Mouse (Mus musculus) kidney, postnatal 10 days (tissue): ENCODE data around the gene Nrf1.

Source experiments
- DNase-seq: peaks from one replicate; pipeline ENCODE4 v3.0.0; 2021; ENCODE audit warnings: mixed read lengths

Nrf1 gene

GRCm38 (mm10) chr6:30150471-30150870 is 102.7 kb downstream of the Nrf1 start:
- DNase-seq = no peak

GRCm38 (mm10) chr6:30152163-30152562 is 104.4 kb downstream of the Nrf1 start:
- DNase-seq = no peak

- DNase-seq = peak; percentile 39
These were observed 104.9 kb downstream of the Nrf1 start for GRCm38 (mm10) chr6:30152649-30153048.

DNA sequence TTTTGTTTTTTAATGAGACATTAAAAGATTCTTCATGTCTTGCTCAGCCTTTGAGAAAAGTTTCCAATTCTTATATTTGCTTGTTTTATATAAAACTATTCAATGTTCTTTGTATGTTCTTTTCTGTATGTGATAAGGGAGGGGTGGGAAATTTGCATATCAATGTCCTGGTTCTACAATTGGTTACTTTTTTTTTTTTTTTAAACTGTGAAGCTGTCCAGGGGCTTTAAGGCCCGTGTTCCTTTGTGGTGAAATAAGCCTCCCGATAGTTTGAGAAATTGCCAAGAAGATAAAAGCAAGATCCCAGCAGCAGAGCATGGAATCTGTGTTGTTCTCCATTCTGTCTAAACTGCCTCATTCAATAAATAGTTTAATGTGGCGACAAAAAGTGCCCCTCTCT is 105.3 kb downstream of the Nrf1 start:
- DNase-seq = no peak

DNA sequence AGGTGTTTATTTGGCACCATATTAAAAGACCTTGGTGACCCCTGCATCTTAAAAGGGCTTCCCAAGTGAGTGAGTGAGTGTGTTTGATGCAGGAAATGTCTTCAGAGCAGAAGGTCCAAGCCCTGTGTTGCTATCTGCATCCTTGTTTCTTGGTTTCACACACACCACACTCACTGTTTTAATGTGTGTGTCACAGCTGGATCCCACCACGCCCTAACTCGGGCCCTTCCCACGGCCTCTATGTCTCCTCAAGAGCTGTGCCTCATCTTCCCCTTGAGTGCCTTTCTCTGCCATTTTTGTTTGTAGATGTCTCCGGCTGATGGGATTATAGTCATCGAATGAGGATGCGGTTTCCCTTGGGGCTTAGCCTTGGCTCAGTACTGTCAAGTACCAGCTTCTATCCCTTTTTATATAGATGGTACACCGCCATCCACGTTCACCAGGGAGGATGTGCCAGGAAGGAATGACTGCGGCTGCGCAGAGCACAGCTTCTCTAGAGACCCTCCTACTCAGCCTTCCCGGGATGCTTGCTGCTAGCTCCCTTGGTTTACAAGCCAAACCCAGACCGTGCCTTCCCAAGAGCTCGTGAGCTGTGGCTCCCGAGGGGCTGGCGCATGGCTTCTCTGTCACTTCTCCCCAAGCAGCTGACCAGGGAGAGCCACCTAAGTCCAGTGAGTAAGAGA is 106.1 kb downstream of the Nrf1 start:
- DNase-seq = no peak

- no peak for DNase-seq
These were observed 111.8 kb downstream of the Nrf1 start for GRCm38 (mm10) chr6:30159516-30160045.

- no peak for DNase-seq
These were observed 112.6 kb downstream of the Nrf1 start for GRCm38 (mm10) chr6:30160408-30160807.

- DNase-seq = no peak
These were observed 113.8 kb downstream of the Nrf1 start for GRCm38 (mm10) chr6:30161618-30162017.

GRCm38 (mm10) chr6:30162091-30162490 is 114.3 kb downstream of the Nrf1 start:
- DNase-seq = no peak

- no peak for DNase-seq
These were observed 118.6 kb downstream of the Nrf1 start for GRCm38 (mm10) chr6:30166349-30166748.

GRCm38 (mm10) chr6:30167192-30167591 is 119.4 kb downstream of the Nrf1 start:
- peak; percentile 30 for DNase-seq

GRCm38 (mm10) chr6:30168275-30168674 is 120.5 kb downstream of the Nrf1 start:
- DNase-seq = peak; percentile 39

- DNase-seq = no peak
These were observed 121.4 kb downstream of the Nrf1 start for GRCm38 (mm10) chr6:30169148-30169547.

GRCm38 (mm10) chr6:30171226-30171625 is 123.4 kb downstream of the Nrf1 start:
- no peak for DNase-seq

DNA sequence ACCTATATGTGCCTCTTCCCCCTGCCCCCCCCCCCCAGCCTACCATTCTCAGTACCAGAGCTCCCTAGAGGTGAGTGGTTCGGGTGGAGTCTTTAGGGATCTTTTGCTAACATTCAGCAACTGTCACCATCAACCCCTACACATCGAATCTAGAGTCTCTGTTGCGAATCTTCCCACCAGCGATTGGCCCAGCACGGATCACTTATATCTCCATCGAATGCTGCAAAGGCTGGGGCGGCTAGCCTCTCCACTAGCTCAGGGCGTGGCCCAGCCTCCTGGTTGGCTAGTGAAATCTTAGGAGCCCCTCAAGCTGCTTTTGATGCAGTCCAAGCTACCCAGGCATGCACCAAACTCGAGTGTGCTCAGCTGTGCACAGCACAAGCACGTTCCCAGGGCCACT is 124.2 kb downstream of the Nrf1 start:
- no peak for DNase-seq

GRCm38 (mm10) chr6:30172441-30172819 is 124.6 kb downstream of the Nrf1 start:
- DNase-seq = no peak

DNA sequence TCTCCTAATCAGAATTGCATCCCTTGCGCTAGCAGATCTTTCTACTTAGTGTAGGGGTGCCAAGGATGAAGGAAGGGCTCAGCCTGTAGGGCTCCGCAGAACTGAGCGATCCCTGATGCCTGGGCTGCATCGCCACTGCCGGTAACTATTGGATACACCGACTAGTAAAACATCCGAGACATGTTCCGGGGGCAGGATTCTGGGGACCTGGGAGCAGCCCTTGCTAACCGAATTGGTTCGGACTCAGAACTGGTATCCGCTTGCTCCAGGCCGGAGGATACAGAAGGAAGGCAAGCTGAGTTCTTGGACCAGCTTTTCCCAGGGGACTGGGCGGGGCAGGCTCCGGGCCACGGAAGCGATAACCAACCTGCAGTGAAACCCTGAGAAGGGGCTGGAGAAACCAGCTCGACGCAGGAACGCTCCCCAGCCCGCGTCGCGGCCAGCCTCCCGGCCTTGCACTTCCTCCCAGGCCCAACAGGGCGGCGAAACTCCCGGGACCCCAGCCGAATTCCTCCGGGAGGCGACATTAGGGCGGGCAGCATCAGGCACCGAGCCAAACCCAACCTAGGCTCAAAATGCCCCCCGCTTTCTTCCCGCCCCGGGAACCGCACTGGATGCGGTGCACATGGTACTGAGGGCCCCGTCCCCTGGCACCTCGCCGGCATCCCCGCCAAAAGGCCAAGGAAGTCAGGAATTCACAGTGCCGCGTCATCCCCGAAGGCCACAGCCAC is 125.2 kb downstream of the Nrf1 start:
- peak; percentile 59 for DNase-seq

DNA sequence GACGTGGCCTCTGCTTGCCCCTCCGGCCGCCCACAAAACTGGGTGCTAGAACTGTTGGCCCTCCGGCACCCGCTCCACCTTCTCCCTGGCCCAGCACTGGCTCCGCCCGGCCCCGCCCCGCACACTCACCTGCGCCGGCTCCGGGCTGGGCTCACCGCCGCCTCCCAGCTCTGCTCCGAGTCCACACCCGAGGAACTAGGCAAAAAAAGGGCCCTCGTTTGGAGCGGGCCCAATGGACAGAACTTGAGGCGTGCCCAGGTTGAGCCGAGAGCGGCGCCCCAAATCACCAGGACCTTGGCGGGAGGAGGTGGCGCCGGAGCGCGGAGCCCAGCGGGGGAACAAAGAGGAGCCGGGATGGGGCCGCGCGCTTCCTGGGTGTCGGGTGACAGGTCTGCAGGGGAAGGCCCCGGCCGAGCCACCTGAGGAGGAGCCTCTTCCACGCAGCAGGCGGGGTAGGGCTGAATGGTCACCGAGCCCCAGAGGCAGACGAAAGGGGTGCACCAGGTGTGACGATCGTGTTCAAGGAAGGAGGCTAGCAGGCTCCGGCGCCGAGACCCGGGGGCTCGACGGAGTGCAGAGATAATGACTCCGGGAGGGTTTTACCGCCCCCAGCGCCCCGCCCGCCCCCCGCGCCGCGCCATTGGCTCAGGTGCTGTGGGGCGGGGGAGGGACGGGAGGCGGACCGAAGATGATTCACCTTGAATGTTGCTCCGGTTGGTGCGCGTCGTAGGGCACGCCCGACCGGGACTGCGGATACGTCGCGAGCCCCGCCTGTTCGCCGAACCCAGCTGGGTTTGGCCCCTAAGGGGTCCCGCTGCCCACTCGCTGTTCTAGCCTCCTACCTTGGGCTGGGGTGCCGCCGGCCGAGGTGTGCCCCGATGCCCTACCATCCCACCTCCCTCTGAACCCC is 126.0 kb downstream of the Nrf1 start:
- peak; percentile 55 for DNase-seq

DNA sequence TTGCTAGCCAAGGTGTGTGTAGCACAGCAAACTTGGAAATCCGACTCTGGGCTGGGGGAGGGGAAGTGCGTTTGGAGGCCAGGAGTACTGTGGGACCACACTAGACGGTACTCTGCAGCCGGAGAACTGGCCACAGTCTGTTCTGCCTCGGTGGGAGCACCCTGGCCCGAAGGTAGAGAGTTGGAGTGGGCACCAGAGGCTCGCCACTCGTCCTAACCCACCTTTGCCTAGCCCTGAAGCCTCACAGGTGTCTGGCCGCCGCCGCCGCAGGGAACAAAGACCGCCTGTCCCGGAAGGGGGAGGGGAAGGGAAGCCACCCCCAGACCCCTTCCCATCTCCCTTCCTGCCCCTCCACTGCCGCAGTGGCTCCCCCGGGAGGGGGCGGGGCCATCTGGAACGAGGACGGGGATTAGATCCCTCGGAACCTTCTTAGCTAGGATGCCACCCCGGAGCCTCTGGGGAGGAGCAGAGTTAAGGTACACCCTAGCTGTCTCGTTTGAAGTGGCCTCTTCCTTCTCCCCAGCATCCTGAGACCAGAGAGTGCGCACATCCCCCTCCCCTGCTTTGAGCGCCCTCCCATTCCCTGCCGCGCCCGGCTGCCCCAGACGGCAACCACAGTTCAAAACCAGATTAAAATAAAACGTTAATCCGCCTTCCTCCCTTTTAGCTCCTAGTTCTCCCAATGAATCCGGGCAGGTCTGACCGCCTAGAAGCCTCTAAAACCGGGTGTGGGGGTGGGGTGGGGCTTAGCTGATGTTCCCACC is 126.9 kb downstream of the Nrf1 start:
- peak; percentile 31 for DNase-seq

DNA sequence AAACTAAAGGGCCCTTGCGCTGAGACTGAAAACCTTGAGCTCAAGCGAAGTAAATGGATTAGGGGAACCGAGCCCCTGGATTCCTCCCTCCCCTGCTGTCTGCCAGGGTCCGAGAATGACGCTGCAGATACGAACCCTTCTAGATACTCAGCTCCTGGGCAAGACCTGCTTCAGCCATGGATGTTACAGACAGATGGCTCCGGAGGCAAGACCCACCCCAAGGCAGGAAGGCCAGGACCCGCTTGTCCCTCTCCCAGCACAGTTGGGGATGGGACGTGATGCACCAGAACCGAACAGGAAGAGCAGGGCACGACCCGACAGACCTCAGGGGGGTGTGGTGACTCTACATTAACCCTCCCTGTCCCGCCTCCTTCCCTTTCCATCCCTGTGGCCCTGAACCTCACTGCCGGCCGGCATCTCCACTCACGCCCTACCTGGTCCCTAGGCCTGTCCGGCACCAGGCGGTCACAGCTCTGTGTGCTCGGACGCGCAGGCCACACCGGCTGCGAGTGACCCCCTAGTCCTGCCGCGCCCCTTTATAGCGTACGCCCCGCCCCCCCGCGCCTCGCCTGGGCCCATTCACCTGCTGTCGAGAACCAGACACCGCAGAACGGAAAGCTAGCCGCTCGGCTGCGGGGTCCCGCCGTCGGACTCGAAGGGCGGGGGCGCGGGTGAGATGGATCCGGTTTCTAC is 127.6 kb downstream of the Nrf1 start:
- DNase-seq = peak; percentile 27

DNA sequence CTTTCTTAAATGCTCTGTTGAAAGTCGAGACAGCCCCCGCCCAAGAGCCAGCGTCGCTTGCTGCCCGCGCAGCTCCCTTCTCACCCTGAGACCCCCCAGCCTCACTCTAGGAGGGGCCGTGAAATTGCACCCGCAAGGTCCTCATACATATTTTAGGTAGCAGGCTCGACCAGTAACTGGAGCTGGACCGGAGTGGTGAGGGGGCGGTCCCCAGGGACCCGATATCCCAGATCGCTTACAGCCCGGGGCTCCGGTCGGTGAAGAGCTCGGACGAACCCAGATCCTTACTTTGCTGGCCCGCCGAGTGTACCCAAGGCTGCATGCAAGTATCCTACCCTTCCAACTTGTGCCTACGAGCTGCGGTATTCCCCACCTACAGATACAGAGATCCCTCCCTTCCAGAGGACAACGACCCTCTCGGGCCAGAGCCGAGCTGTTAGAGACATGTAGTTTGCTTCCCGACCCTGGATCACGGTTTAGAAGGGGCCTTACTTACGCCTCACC is 128.2 kb downstream of the Nrf1 start:
- peak; percentile 37 for DNase-seq

DNA sequence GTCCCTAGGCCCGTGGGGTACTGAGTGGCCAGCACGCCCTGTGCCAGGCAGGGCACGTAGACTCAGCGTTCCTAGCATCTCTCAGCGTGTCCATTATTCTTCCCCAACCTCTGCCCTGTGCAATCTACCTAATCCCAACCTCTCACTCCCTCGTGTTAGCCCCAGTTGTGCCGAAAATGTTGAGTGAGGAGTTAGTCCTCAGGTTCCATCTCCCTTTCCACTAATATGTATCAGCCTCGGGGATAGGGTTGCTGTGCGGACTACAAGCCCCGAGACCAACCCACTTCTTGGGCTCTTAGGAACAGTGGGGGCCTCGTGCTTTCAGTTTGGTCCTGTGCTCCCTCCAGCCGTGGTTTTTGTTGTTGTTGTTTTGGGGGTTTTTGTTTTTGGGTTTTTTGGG is 128.7 kb downstream of the Nrf1 start:
- DNase-seq = no peak
